ENCODE assay signal across 13 mouse cellular contexts in genomic region chr13:8644805-8645679, GRCm38 (mm10).
A peak's percentile ranks its signal among the peaks of the same experiment; 100 is the strongest.
DNase-seq lines count a peak whose midpoint lies in the region; ATAC-seq and TF ChIP-seq lines count a peak whose summit lies in the region.
"Had no signal": no experiment of that assay in that cellular context is flagged by ENCODE, and none has a peak within 500 bp of the region (broad histone marks: within the 10 kb centered on the region; RNA-seq: fewer than 3 reads in every experiment).

No protein-coding gene starts in this region.

- no peak overlapping the region for H3K4me2 ChIP-seq in heart, embryonic 11.5 days
- no peak overlapping the region for H3K4me2 ChIP-seq in heart, embryonic 15.5 days
- H3K4me2 ChIP-seq: hindbrain, embryonic 12.5 days; liver, embryonic 15.5 days had no signal

- no peak overlapping the region for H3K4me3 ChIP-seq in heart, embryonic 11.5 days (ENCODE audit: low read depth, low read length)
- H3K4me3 ChIP-seq in MEL (ENCODE audit: control insufficient read depth in 1 of 2, insufficient read depth in 1 of 2, low read depth in 2 of 2, low read length in 2 of 2) = peak overlapping the region; percentile 33 to 58
- H3K4me3 ChIP-seq in heart, embryonic 15.5 days = no peak overlapping the region
- H3K4me3 ChIP-seq: hindbrain, embryonic 12.5 days; liver, embryonic 15.5 days had no signal

- no peak for ATAC-seq in heart, embryonic 11.5 days (replicated peaks; ENCODE audit: insufficient number of reproducible peaks, low FRiP score, low TSS enrichment)
- ATAC-seq in heart, embryonic 15.5 days (replicated peaks; ENCODE audit: insufficient number of reproducible peaks, insufficient read depth, low FRiP score, low read depth) = 0 out of 2 replicates have a peak, but pooled peaks have one; percentile 55

- TF ChIP-seq RAD21 in MEL (IDR thresholded peaks at IDR 0.05; ENCODE audit: low read depth, low read length) = no peak

- TF ChIP-seq CTCF in MEL (IDR thresholded peaks at IDR 0.05 in 2 of 3, conservative IDR thresholded peaks at IDR 0.05 in 1 of 3; ENCODE audit: control insufficient read depth in 1 of 3, insufficient read depth in 1 of 3, low read depth in 2 of 3, low read length in 3 of 3, poor library complexity in 1 of 3, severe bottlenecking in 1 of 3) = no peak

- H3K9ac ChIP-seq in heart, embryonic 11.5 days (ENCODE audit: low read depth, low read length) = no peak overlapping the region
- H3K9ac ChIP-seq in MEL (ENCODE audit: control insufficient read depth, low read depth, low read length, poor library complexity, severe bottlenecking) = peak overlapping the region; percentile 46; the same call in 1 of the 2 replicates
- H3K9ac ChIP-seq in heart, embryonic 15.5 days = no peak overlapping the region
- H3K9ac ChIP-seq: hindbrain, embryonic 12.5 days; liver, embryonic 15.5 days had no signal

- TF ChIP-seq EP300 in MEL (IDR thresholded peaks at IDR 0.05; ENCODE audit: low read depth in 1 of 2, low read length in 2 of 2) = peak; percentile 85 to 88

- no peaks in the 10 kb centered on the region for H3K27me3 ChIP-seq in heart, embryonic 11.5 days (ENCODE audit: control insufficient read depth, insufficient read depth, low read length)
- no peaks in the 10 kb centered on the region for H3K27me3 ChIP-seq in MEL (ENCODE audit: control insufficient read depth in 1 of 2, insufficient read depth in 2 of 2, low read length in 2 of 2)
- no peaks in the 10 kb centered on the region for H3K27me3 ChIP-seq in heart, embryonic 15.5 days
- H3K27me3 ChIP-seq: hindbrain, embryonic 12.5 days; liver, embryonic 15.5 days had no signal

- no peaks in the 10 kb centered on the region for H3K36me3 ChIP-seq in heart, embryonic 11.5 days (ENCODE audit: control insufficient read depth, insufficient read depth, low read length)
- peaks cover 0 to 14% of the 10 kb centered on the region in 2 experiments; a peak in 2 of 4 replicates for H3K36me3 ChIP-seq in MEL (ENCODE audit: control insufficient read depth in 1 of 2, insufficient read depth in 2 of 2, low read length in 2 of 2)
- no peaks in the 10 kb centered on the region for H3K36me3 ChIP-seq in heart, embryonic 15.5 days
- H3K36me3 ChIP-seq: hindbrain, embryonic 12.5 days; liver, embryonic 15.5 days had no signal

- DNase-seq in heart, adult 11 months = peak; percentile 95
- peak; percentile 90 for DNase-seq in MEL (ENCODE audit: low read depth, low spot score)
- DNase-seq in lung, postnatal 36 days = peak; percentile 60
- no peak for DNase-seq in cerebellum, adult 18-20 months
- no peak for DNase-seq in gastrocnemius, adult 18-20 months (ENCODE audit: low spot score)
- DNase-seq in kidney, postnatal 36 days = no peak
- DNase-seq: cerebellum, adult 9-10 months; kidney, adult 9 months; thymus, postnatal 4 days had no signal

- WGBS in heart, embryonic 11.5 days (ENCODE audit: insufficient replicate concordance) = 62% methylated on average over 9 of the region's 9 CpGs
- 56% methylated on average over 9 of the region's 9 CpGs for WGBS in heart, embryonic 15.5 days

- H3K79me2 ChIP-seq in MEL (ENCODE audit: control insufficient read depth, insufficient read depth, low read length, poor library complexity) = no peaks in the 10 kb centered on the region

- H3K27ac ChIP-seq in heart, embryonic 11.5 days (ENCODE audit: low read depth, low read length) = no peak overlapping the region
- peak overlapping the region; percentile 74 for H3K27ac ChIP-seq in MEL (ENCODE audit: control insufficient read depth, low read depth, low read length)
- H3K27ac ChIP-seq in heart, embryonic 15.5 days = no peak overlapping the region
- H3K27ac ChIP-seq: hindbrain, embryonic 12.5 days; liver, embryonic 15.5 days had no signal

- no peaks in the 10 kb centered on the region for H3K9me3 ChIP-seq in heart, embryonic 11.5 days (replicated peaks; ENCODE audit: control insufficient read depth, low read length)
- no peaks in the 10 kb centered on the region for H3K9me3 ChIP-seq in MEL (replicated peaks; ENCODE audit: insufficient read depth, low read length)
- H3K9me3 ChIP-seq in heart, embryonic 15.5 days (replicated peaks) = no peaks in the 10 kb centered on the region
- H3K9me3 ChIP-seq: hindbrain, embryonic 12.5 days; liver, embryonic 15.5 days had no signal

- TF ChIP-seq POLR2A in MEL (IDR thresholded peaks at IDR 0.05; ENCODE audit: control insufficient read depth in 1 of 2, insufficient read depth in 1 of 2, low read depth in 1 of 2, low read length in 2 of 2, poor library complexity in 1 of 2) = no peak

- no peaks in the 10 kb centered on the region for H3K4me1 ChIP-seq in heart, embryonic 11.5 days (ENCODE audit: control insufficient read depth, insufficient read depth, low read length)
- peaks cover 11 to 22% of the 10 kb centered on the region in 2 experiments for H3K4me1 ChIP-seq in MEL (ENCODE audit: control insufficient read depth in 1 of 2, insufficient read depth in 2 of 2, low read length in 2 of 2)
- H3K4me1 ChIP-seq in heart, embryonic 15.5 days (replicated peaks) = no peaks in the 10 kb centered on the region
- H3K4me1 ChIP-seq: hindbrain, embryonic 12.5 days; liver, embryonic 15.5 days had no signal

TF ChIP-seq in MEL, 35 proteins besides CTCF, POLR2A, EP300 and RAD21:
- TF ChIP-seq RCOR1 (IDR thresholded peaks at IDR 0.05; ENCODE audit: low read depth, low read length) (peak; percentile 86), ZMIZ1 (IDR thresholded peaks at IDR 0.05; ENCODE audit: low read depth, low read length) (no peak), SIN3A (IDR thresholded peaks at IDR 0.05; ENCODE audit: low read length) (peak; percentile 64), MAX (IDR thresholded peaks at IDR 0.05; ENCODE audit: low read length) (peak; percentile 72), GATA1 (IDR thresholded peaks at IDR 0.05; ENCODE audit: low read depth, low read length) (peak; percentile 82), NELFE (IDR thresholded peaks at IDR 0.05; ENCODE audit: low read depth, low read length) (0 out of 2 replicates have a peak, but pooled peaks have one; percentile 7), ZNF384 (IDR thresholded peaks at IDR 0.05; ENCODE audit: low read depth, low read length) (no peak), USF1 (IDR thresholded peaks at IDR 0.05; ENCODE audit: low read depth, low read length) (peak; percentile 66), GABPA (IDR thresholded peaks at IDR 0.05; ENCODE audit: low read depth, low read length) (no peak), TCF12 (IDR thresholded peaks at IDR 0.05; ENCODE audit: low read depth, low read length) (peak; percentile 76), KAT2A (conservative IDR thresholded peaks at IDR 0.05; ENCODE audit: low read depth, low read length) (no peak), MYC (IDR thresholded peaks at IDR 0.05; ENCODE audit: low read depth, low read length) (no peak; the same call in 1 of the 2 replicates), SMC3 (IDR thresholded peaks at IDR 0.05; ENCODE audit: low read depth, low read length) (no peak), ETS1 (IDR thresholded peaks at IDR 0.05; ENCODE audit: low read depth, low read length) (peak; percentile 72; the same call in 1 of the 2 replicates), TAL1 (IDR thresholded peaks at IDR 0.05; ENCODE audit: low read length) (peak; percentile 30; the same call in 1 of the 2 replicates), MXI1 (IDR thresholded peaks at IDR 0.05; ENCODE audit: low read depth, low read length) (peak; percentile 28)

Comparison
In these comparisons a context has a peak if more than half of its experiments do, and no peak if none do; other contexts are left out.
1. DNase-seq: peak in heart, adult 11 months (single experiment), MEL (single experiment) and lung, postnatal 36 days (single experiment); none in cerebellum, adult 18-20 months (0 of 2), gastrocnemius, adult 18-20 months (single experiment) and kidney, postnatal 36 days (0 of 2).
2. H3K4me3 ChIP-seq: peak in MEL (2 of 2); none in heart, embryonic 11.5 days (single experiment) and heart, embryonic 15.5 days (single experiment).